In the genomic region with DNA sequence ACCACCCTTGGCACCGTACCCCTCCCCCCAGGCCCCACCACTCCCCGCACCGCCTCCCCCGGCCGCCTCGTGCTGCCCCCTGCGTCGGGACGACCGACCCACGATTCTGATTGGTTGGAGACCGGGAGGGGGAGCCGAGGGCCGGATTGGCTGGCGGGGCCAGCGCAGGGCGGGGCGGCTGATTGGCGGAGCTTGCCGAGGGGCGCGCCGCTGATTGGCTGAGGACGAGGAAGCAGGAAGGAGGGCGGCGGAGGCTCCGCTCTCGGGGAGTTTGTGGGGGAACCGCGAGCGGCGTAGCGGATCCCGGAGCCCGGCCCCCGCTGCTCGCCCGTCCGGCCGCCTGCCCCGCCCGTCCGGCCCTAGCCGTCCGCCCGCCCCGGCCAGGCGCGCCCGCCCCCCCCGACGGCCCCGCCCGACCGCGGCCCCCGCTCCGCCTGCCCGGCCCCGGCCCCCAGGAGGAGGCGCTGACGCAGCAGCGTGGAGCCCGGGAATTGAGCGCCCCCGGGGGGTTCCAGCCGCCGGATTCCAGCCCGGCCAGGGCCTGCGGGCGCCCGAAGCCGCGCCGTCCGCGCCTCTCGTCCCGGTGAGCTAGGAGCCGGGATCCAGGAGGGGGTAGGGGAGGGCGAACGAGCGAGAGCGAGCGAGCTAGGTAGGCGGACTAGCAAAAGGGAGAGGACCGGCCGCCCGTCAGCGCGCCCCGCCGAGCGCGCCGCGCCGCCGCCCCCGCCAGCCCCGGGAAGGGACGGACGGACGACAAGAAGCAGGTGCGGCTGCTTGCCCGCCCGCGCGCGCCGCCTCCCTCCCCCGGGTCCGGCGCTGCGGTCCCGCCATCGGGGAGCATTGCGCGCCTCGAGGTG, we compare ENCODE assay signal across 7 mouse cellular contexts. TPM values are rescaled to one million over a fixed set of nuclear protein-coding genes. Genes with fewer than 3 reads are reported as not detected.
DNase-seq lines count a peak whose midpoint lies in the region; ATAC-seq and TF ChIP-seq lines count a peak whose summit lies in the region.

No protein-coding gene starts in this region.

- H3K4me3 ChIP-seq in intestine, embryonic 16.5 days (ENCODE audit: low read length): peak overlapping the region; percentile 89
- peak overlapping the region; percentile 68 for H3K4me3 ChIP-seq in midbrain, embryonic 12.5 days
- peak overlapping the region; percentile 79 for H3K4me3 ChIP-seq in small intestine, adult 2 months (ENCODE audit: low read depth, low read length)

- H3K27me3 ChIP-seq in intestine, embryonic 16.5 days (replicated peaks; ENCODE audit: control insufficient read depth, insufficient read depth, low read length): peaks cover 36% of the 10 kb centered on the region
- H3K27me3 ChIP-seq in midbrain, embryonic 12.5 days: peaks cover 61% of the 10 kb centered on the region
- peaks cover 27% of the 10 kb centered on the region for H3K27me3 ChIP-seq in small intestine, adult 2 months (ENCODE audit: control insufficient read depth, insufficient read depth, low read length)

- H3K4me1 ChIP-seq in intestine, embryonic 16.5 days (ENCODE audit: control insufficient read depth, insufficient read depth, low read length): peaks cover 19% of the 10 kb centered on the region
- peaks cover 65% of the 10 kb centered on the region for H3K4me1 ChIP-seq in midbrain, embryonic 12.5 days
- H3K4me1 ChIP-seq in small intestine, adult 2 months (ENCODE audit: control insufficient read depth, insufficient read depth, insufficient read length, low read length): peaks cover 19% of the 10 kb centered on the region

- peak overlapping the region; percentile 84 for H3K27ac ChIP-seq in intestine, embryonic 16.5 days (ENCODE audit: low read length)
- peak overlapping the region; percentile 89 for H3K27ac ChIP-seq in midbrain, embryonic 12.5 days (replicated peaks)
- no peak overlapping the region; the same call in 1 of the 2 replicates for H3K27ac ChIP-seq in small intestine, adult 2 months (ENCODE audit: insufficient read depth, low read depth, low read length)

- WGBS in intestine, embryonic 16.5 days: under 1% methylated on average over 85 of the region's 120 CpGs
- WGBS in midbrain, embryonic 12.5 days: under 1% methylated on average over 57 of the region's 120 CpGs
- WGBS in small intestine, adult 2 months: 2% methylated on average over 95 of the region's 120 CpGs

- peak; percentile 91 for ATAC-seq in intestine, embryonic 16.5 days
- peak; percentile 89 for ATAC-seq in midbrain, embryonic 12.5 days (ENCODE audit: low FRiP score, low read depth)

- H3K9me3 ChIP-seq in intestine, embryonic 16.5 days (ENCODE audit: control insufficient read depth, low read length): no peaks in the 10 kb centered on the region
- no peaks in the 10 kb centered on the region for H3K9me3 ChIP-seq in midbrain, embryonic 12.5 days

- H3K4me2 ChIP-seq in intestine, embryonic 16.5 days (ENCODE audit: low read depth, low read length): peak overlapping the region; percentile 98
- peak overlapping the region; percentile 97 for H3K4me2 ChIP-seq in midbrain, embryonic 12.5 days (replicated peaks)

- H3K9ac ChIP-seq in intestine, embryonic 16.5 days (ENCODE audit: low read depth, low read length): peak overlapping the region; percentile 89
- H3K9ac ChIP-seq in midbrain, embryonic 12.5 days (replicated peaks): peak overlapping the region; percentile 84

- no peak for TF ChIP-seq CTCF in small intestine, adult 2 months (IDR thresholded peaks at IDR 0.05; ENCODE audit: extremely low read depth, insufficient read length, insufficient replicate concordance, low read depth, low read length)

- peak; percentile 98 for DNase-seq in adrenal gland, adult 8-10 months
- peak; percentile 97 for DNase-seq in embryo, embryonic 9.5 days (ENCODE audit: extremely low spot score)
- DNase-seq in gastrocnemius, postnatal 4 days (ENCODE audit: low spot score in 2 of 2): peak; percentile 96 to 98
- peak; percentile 98 for DNase-seq in left cerebral cortex, postnatal 4 days

- intact Hi-C loops in left cerebral cortex, postnatal 4 days (cut with DNase I): loop anchor here (5.0 kb wide), 1 partner anchor 76 kb away; no protein-coding TSS in a partner anchor

- no peaks in the 10 kb centered on the region for H3K36me3 ChIP-seq in intestine, embryonic 16.5 days (ENCODE audit: control insufficient read depth, insufficient read depth, low read length)
- H3K36me3 ChIP-seq in midbrain, embryonic 12.5 days: no peaks in the 10 kb centered on the region
- no peaks in the 10 kb centered on the region for H3K36me3 ChIP-seq in small intestine, adult 2 months (ENCODE audit: control insufficient read depth, insufficient read depth, low read length)

- TF ChIP-seq POLR2A in small intestine, adult 2 months (IDR thresholded peaks at IDR 0.05; ENCODE audit: low read depth, low read length): peak; percentile 47; the same call in 1 of the 2 replicates

RNA-seq across cellular contexts. Expression of gene Bahd1, which starts 1.2 kb away (rescaled TPM):
- 10 to 100 TPM; 51.1 to 62.8 (median 59.2) TPM for total RNA-seq in adrenal gland, adult 8-10 months (2022)
- 10 to 100 TPM; 15.2 to 15.4 TPM for total RNA-seq in gastrocnemius, postnatal 4 days (2021)
- polyA plus RNA-seq in intestine, embryonic 16.5 days (2015; fragmentation: Nextera tagmentation; extraction: Ambion mirVana): 3.6 and 4.9 TPM in 2 replicates
- 10 to 100 TPM; 32.3 to 35.6 TPM for total RNA-seq in left cerebral cortex, postnatal 4 days (2021)
- polyA plus RNA-seq in midbrain, embryonic 12.5 days (2016; fragmentation: Nextera tagmentation; extraction: Ambion mirVana): 6.4 and 6.7 TPM in 2 replicates
- 11.8 and 24.6 TPM in 2 replicates for polyA plus RNA-seq in small intestine, adult 2 months (2012; rRNA removed)

RNA-seq across cellular contexts. Expression of gene Chst14, which starts 24.9 kb away (rescaled TPM):
- total RNA-seq in adrenal gland, adult 8-10 months (2022): 10 to 100 TPM; 13.5 to 19.7 (median 16.7) TPM
- total RNA-seq in gastrocnemius, postnatal 4 days (2021): 10 to 100 TPM; 19.5 to 19.7 TPM
- polyA plus RNA-seq in intestine, embryonic 16.5 days (2015; fragmentation: Nextera tagmentation; extraction: Ambion mirVana): 16.1 and 16.6 TPM in 2 replicates
- total RNA-seq in left cerebral cortex, postnatal 4 days (2021): 1 to 10 TPM; 4.0 to 4.3 TPM
- 14.5 and 19.5 TPM in 2 replicates for polyA plus RNA-seq in midbrain, embryonic 12.5 days (2016; fragmentation: Nextera tagmentation; extraction: Ambion mirVana)
- 3.8 and 4.0 TPM in 2 replicates for polyA plus RNA-seq in small intestine, adult 2 months (2012; rRNA removed)

RNA-seq across cellular contexts. Expression of gene Ivd, which starts 39.6 kb away (rescaled TPM):
- 100 to 1,000 TPM; 250 to 438 (median 309) TPM for total RNA-seq in adrenal gland, adult 8-10 months (2022)
- 10 to 100 TPM; 71.4 to 74.5 TPM for total RNA-seq in gastrocnemius, postnatal 4 days (2021)
- polyA plus RNA-seq in intestine, embryonic 16.5 days (2015; fragmentation: Nextera tagmentation; extraction: Ambion mirVana): 41.9 and 51.3 TPM in 2 replicates
- total RNA-seq in left cerebral cortex, postnatal 4 days (2021): 10 to 100 TPM; 50.7 to 57.6 TPM
- 49.0 and 55.2 TPM in 2 replicates for polyA plus RNA-seq in midbrain, embryonic 12.5 days (2016; fragmentation: Nextera tagmentation; extraction: Ambion mirVana)
- polyA plus RNA-seq in small intestine, adult 2 months (2012; rRNA removed): 17.6 and 25.7 TPM in 2 replicates
